Mouse (Mus musculus): ENCODE measurements at regions not wholly inside any gene's neighbourhood (a gene's known extent, or its start where the extent isn't known, plus 50 kb on each side); places are given as distances from the start of the nearest gene placed in this dataset.

- ATAC-seq (replicated peaks; ENCODE audit: poor library complexity), result no peak
Measured at GRCm38 (mm10) chr11:112524983-112525382, 257.0 kb upstream of the Sox9 start.

GRCm38 (mm10) chr11:112542573-112542972 lies 239.5 kb upstream of the Sox9 start:
- ATAC-seq (replicated peaks; ENCODE audit: poor library complexity), result no peak

GRCm38 (mm10) chr11:112543473-112543872 lies 238.6 kb upstream of the Sox9 start:
- no peak for ATAC-seq (replicated peaks; ENCODE audit: poor library complexity)

GRCm38 (mm10) chr11:112545231-112546010 lies 236.6 kb upstream of the Sox9 start:
- no peak for ATAC-seq (replicated peaks; ENCODE audit: poor library complexity)

- no peak for ATAC-seq (replicated peaks; ENCODE audit: poor library complexity)
Measured at GRCm38 (mm10) chr11:112546162-112546561, 235.9 kb upstream of the Sox9 start.

- no peak for ATAC-seq (replicated peaks; ENCODE audit: poor library complexity)
Measured at GRCm38 (mm10) chr11:112552838-112553237, 229.2 kb upstream of the Sox9 start.

- no peak for ATAC-seq (replicated peaks; ENCODE audit: poor library complexity)
Measured at GRCm38 (mm10) chr11:112563027-112563426, 219.0 kb upstream of the Sox9 start.

- no peak for ATAC-seq (replicated peaks; ENCODE audit: poor library complexity)
Measured at GRCm38 (mm10) chr11:112564706-112565215, 217.3 kb upstream of the Sox9 start.

GRCm38 (mm10) chr11:112566071-112566470 lies 216.0 kb upstream of the Sox9 start:
- ATAC-seq (replicated peaks; ENCODE audit: poor library complexity), result no peak

- no peak for ATAC-seq (replicated peaks; ENCODE audit: poor library complexity)
Measured at GRCm38 (mm10) chr11:112587386-112587785, 194.6 kb upstream of the Sox9 start.

- no peak for ATAC-seq (replicated peaks; ENCODE audit: poor library complexity)
Measured at GRCm38 (mm10) chr11:112588088-112588487, 193.9 kb upstream of the Sox9 start.

GRCm38 (mm10) chr11:112590214-112590613 lies 191.8 kb upstream of the Sox9 start:
- ATAC-seq (replicated peaks; ENCODE audit: poor library complexity), result no peak

- ATAC-seq (replicated peaks; ENCODE audit: poor library complexity), result no peak
Measured at GRCm38 (mm10) chr11:112592411-112593020, 189.5 kb upstream of the Sox9 start.

GRCm38 (mm10) chr11:112593821-112594220 lies 188.2 kb upstream of the Sox9 start:
- no peak for ATAC-seq (replicated peaks; ENCODE audit: poor library complexity)

GRCm38 (mm10) chr11:112607359-112607758 lies 174.7 kb upstream of the Sox9 start:
- no peak for ATAC-seq (replicated peaks; ENCODE audit: poor library complexity)

- no peak for ATAC-seq (replicated peaks; ENCODE audit: poor library complexity)
Measured at GRCm38 (mm10) chr11:112609277-112609676, 172.7 kb upstream of the Sox9 start.

GRCm38 (mm10) chr11:112611073-112611472 lies 171.0 kb upstream of the Sox9 start:
- ATAC-seq (replicated peaks; ENCODE audit: poor library complexity), result no peak

- no peak for ATAC-seq (replicated peaks; ENCODE audit: poor library complexity)
Measured at GRCm38 (mm10) chr11:112615629-112616028, 166.4 kb upstream of the Sox9 start.

GRCm38 (mm10) chr11:112616942-112617341 lies 165.1 kb upstream of the Sox9 start:
- no peak for ATAC-seq (replicated peaks; ENCODE audit: poor library complexity)

- no peak for ATAC-seq (replicated peaks; ENCODE audit: poor library complexity)
Measured at GRCm38 (mm10) chr11:112620916-112621315, 161.1 kb upstream of the Sox9 start.

GRCm38 (mm10) chr11:112621385-112622120 lies 160.5 kb upstream of the Sox9 start:
- no peak for ATAC-seq (replicated peaks; ENCODE audit: poor library complexity)

- no peak for ATAC-seq (replicated peaks; ENCODE audit: poor library complexity)
Measured at GRCm38 (mm10) chr11:112649298-112649697, 132.7 kb upstream of the Sox9 start.
